Mouse (Mus musculus): ENCODE results near the gene Rap2c. TPM values are rescaled to one million over a fixed set of nuclear protein-coding genes. Genes with fewer than 3 reads are reported as not detected.

The Rap2c gene
- total RNA-seq (2021) = 10 to 100 TPM; 27.2 to 28.5 TPM
- long read RNA-seq, experiment 1, transcript Rap2c-201 (3 exons, 3,545 nt) = major isoform, 17 of 25 reads
- long read RNA-seq, experiment 1, partial matches to known transcripts = 1 of 25 reads
- long read RNA-seq, experiment 1, other reads (novel, unspliced or antisense) = 7 of 25 reads
- long read RNA-seq, experiment 2, partial matches to known transcripts = 0 of 9 reads
- long read RNA-seq, experiment 2, other reads (novel, unspliced or antisense) = 5 of 9 reads

DNA sequence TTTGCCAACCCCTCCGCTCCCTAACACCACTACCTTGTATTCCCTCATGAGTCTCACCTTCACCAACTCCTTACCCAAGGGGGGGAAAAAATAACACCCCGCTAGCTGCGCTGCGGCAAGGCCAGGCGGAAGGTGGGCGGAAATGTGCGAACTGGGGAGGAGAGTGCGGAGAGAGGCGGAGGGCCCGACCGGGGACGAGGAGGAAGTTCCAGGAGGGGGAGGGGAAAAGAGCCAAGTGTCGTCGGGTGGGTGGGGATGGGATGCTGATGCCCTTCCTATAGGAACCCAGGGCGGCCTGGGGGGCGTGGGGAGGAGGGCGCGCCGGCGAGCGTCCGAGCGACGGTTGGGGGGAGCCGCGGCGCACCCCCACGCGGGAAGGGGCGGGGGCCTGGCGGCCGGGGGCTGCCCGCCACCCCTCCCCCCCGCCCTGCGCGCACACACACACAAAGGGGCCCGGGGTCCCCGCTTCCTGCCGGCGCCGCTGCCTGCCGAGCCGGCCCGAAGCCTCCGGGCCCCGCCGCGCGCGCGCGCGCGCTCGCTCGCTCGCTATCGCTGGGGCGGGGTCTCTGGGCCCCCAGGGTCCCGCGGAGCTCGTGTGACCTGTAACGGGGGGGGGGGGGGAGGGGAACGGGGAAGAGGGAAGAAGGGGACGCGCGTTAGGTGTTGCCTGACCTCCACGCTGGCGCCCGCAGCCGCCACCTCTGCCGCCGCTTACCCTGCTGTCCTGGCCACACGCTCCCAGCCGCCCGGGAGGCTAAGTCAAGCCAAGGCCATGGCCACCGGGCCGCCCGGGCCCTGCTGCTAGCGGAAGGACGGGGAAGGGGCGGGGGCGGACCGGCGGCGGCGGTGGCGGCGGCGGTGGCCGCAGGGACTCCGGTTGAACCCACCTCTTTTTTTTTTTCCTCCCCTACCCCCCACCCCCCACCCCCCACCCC, at the start of gene Rap2c:
Gene Rap2c (minus strand): TSS at position 168 of the 935 bp plus-strand sequence.
- DNase-seq = peak; percentile 67

- no peak for DNase-seq
Measured at GRCm38 (mm10) chrX:51066539-51067286, 48.9 kb upstream of the Rap2c start.

DNA sequence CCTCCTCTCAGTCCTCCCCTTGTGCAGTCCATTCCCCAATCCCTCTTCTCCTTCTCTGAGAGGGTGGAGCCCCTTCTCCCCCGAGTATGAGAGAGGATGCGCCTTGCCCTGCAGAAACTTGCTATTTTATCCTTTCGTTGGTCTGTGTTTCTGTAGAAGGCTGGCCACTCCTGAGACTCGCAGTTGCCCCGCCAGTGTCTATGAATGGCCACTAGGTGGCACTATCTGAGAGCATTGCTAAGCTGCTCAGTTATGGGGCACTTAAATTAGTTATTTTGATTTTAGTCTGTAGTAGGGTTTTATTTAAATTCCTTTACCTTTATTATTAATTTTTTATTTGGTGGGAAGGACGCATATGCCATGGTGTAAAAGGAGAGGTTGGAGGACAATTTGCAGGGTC, 48.0 kb upstream of the Rap2c start:
- DNase-seq = peak; percentile 63

- no peak for DNase-seq
Measured at GRCm38 (mm10) chrX:51065158-51065664, 47.4 kb upstream of the Rap2c start.

- no peak for DNase-seq
Measured at GRCm38 (mm10) chrX:51060220-51060619, 42.4 kb upstream of the Rap2c start.

- no peak for DNase-seq
Measured at GRCm38 (mm10) chrX:51058741-51059140, 40.9 kb upstream of the Rap2c start.

DNA sequence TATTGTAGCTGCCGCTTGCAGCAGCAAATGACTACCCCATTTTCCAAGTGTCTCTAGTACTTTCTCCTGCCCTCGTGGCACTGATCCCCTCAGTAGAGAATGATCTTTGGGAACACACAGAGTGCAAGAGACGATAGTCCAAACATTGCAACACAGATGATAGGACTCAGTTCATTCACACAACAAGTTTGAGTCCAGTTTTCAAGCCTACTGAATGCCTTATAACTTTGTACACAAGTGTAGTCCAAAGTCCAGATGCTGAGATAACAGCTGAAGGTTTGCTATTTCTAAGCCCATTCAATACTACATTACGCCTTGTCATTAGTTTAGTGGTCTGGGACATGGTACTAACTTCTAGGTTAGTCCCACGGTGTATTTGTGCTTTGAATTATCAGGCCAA, 40.5 kb upstream of the Rap2c start:
- DNase-seq = no peak

DNA sequence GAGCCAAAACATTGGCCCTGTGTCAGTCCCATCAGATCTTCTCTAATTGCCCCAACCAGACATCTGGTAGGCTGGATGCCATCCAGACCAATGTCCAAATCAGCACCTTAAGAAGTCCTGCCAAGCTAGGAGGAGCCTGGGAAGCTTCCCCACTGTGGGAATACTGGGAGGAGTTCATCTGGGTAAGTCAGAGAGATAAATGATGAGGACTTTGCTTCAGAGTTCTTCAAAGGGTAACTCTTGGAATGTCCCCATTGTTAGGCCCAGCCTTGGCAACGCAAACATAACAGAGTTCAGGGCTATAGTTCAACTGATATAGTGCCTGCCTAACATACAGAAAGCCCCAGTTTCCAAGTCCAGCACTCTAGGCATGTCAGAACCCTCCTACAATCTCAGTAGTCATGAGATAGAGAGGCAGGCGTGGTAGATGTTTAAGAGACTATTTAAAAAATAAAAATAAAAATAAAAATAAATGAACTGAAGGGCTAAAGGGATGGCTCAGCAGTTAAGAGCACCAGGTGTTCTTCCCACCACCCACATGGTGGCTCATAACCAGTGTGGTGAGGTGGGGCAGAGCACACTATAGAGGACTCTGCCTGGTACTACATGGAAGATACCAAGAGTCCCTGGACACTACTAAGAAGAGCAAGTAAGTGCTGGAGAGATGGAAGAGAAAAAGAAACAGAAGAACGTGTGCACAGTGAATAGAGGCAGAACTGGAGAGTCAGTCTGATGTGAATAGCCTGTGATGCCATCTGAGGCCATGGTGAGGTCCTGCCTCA, 34.1 kb upstream of the Rap2c start:
- DNase-seq = no peak

DNA sequence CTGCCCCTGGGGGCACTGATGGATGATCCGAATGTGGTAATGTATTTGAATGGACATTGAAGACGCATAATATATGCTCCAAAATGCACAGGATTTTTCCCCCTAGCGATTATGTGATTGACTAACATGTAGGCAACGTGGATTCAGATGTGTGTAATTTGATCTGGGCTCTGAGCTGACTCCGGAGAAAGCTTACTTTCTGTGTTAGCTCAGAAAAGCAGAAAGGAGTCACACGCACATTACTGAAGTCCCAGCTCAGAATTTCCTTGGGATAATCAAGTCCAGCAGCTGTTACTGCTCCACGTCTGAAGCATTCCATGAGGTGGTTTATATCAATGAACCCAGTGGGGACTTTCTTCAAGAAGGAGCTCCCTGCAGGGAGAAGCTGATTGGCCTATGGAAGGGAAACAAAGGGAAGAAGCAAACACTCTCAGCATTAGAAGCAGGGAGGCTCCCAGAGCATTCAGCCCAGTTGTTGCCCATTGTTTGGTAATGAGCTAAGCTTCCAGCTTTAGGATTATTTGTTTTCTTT, 17.9 kb upstream of the Rap2c start:
- no peak for DNase-seq

- peak; percentile 63 for DNase-seq
Measured at GRCm38 (mm10) chrX:51019884-51020283, 2.1 kb upstream of the Rap2c start.

DNA sequence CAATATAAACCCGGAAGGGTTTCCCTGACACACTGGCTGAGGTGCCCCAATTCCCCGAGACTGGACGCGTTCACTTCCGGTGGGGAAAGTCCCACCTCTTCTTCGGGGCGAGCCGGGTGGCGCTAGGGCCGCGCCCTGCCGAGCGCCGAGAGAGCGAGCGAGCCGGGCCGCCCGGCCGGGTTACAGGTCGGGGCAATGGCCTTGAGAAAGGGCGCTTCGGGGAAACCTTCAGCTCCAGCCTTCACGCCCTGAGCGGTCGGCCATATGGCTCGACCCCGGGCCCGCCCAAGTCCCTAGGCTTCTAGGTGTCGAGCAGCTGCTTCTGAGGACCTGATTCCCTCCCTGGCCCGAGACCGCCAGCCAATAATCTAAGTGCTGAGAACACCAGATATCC, 965 bp upstream of the Rap2c start:
- DNase-seq = peak; percentile 81

GRCm38 (mm10) chrX:51016926-51017325, 892 bp downstream of the Rap2c start:
- no peak for DNase-seq

DNA sequence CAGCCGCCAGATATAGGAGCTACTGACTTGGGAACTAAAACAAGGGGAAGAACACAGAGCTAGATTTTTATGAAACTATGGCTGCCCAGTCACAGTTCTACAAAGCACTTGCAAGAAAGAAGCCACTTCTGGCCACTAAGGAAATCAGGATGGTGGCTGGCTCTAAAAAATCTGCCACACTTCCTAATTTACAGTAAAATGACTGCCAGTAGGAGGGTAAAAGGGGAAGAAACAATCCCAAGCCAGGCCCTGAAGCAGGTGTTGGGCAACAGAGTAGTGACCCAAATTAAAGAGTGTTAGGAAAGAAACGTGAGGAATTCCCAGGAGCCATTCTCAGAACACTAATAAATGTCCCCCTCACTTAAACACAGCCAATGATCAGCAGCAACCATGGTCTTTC, 5.5 kb downstream of the Rap2c start:
- no peak for DNase-seq

DNA sequence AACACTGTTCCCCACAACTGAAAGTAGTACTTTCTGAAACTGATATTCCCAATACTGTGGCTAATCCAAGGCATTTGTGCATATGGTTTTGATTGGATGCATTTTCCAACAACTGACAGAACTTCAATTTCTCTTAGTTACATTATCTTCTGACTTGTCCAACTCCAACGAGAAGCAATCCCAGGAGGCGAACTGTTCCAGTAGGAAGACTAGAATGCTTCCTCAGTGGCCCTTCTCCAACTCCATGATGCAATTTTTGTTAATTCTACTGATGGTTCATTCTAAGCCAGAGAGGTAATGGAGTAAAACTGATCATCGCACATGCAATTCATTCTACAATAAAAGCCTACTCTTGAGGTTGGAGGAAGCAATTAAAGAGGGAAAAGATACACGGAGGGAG, 7.5 kb downstream of the Rap2c start:
- no peak for DNase-seq

DNA sequence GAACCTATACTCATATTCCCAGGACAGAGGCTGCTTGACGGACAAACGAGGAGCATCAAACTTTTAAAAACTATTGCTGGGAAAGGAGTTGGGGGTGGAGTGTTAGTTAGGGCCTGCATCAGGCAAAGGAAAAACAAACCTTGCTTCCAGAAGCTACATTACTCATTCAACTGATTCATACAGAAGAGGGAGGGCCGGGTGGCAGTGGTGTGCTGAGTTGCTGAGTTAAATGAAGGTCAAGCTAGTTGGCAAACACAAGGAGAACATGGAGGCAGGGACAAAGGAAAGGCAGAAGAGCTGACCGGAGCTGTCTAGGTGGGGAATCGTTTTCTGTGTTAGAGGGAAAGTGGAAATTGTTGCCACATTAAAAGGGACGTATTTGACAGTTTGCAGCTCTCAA, 17.0 kb downstream of the Rap2c start:
- DNase-seq = peak; percentile 29

DNA sequence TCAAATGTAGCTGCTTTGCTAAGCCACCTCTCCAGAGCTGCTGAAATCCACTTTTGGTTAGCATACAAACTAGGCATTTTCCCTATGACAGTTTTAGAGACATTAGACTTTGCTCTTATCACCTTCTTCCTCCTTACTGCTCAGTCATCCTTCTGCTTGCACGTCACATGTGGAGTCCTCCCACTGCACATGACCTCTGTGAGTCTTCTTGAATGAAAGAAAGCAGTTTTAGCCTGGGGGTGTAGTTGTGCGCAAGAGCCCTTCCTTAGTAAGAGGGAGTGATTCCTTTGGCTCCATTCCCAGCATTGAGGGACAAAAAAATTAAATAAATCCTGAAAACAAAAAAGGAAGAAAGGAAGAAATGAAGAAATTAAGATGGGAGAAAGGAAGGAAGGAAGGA, 22.5 kb downstream of the Rap2c start:
- DNase-seq = no peak

GRCm38 (mm10) chrX:50991324-50991723, 26.5 kb downstream of the Rap2c start:
- no peak for DNase-seq

- no peak for DNase-seq
Measured at GRCm38 (mm10) chrX:50989940-50990339, 27.9 kb downstream of the Rap2c start.

GRCm38 (mm10) chrX:50988581-50988980, 29.2 kb downstream of the Rap2c start:
- no peak for DNase-seq

- no peak for DNase-seq
Measured at GRCm38 (mm10) chrX:50978428-50978827, 39.4 kb downstream of the Rap2c start.

GRCm38 (mm10) chrX:50972145-50972544, 45.7 kb downstream of the Rap2c start:
- DNase-seq = no peak

GRCm38 (mm10) chrX:50969907-50970306, 47.9 kb downstream of the Rap2c start:
- no peak for DNase-seq
